ENCODE assay signal across 19 mouse cellular contexts in the genomic region with DNA sequence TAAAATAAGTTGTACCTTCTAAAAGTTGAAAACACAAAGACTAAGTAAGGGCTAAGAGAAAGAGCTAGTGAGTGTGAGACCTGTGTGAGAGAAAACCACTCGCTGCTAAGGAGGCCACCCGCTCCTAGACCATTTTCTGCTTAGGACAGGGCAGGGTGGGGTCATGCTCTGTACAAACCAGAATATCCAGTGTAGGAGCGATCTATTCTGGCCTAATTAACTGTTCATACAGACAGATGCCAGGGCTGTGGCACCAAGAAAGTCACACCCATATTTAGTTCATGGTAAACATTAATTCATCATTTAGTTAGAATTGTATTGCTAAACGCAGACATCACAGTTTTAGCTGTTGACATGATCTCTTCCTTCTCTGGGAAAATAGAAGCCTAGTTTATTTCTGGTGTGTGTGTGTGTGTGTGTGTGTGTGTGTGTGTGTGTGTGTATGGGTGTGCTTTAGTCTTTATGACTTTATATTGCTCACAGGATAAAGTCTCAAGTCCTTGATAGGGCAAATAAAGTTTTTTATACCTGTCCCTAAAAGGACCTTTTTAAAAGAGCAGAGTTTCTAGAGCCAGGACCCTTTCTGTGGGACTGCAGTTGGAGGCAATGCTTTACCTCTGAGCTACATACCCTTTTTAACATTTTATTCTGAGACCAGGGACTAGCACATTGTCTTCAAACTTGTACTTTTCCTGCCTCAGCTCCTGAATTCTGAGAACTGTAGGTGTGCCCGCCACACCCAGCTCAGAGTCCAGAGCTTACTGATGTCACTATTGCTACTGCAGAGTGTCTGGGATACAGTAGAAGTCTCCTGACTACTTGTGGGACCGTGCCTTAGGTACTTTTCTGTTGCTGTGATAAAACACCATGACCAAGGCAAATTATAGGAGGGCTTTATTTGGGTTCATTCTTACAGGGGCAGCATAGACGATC. TPM values are rescaled to one million over a fixed set of nuclear protein-coding genes. Genes with fewer than 3 reads are reported as not detected.
DNase-seq lines count a peak whose midpoint lies in the region; ATAC-seq and TF ChIP-seq lines count a peak whose summit lies in the region.
"Had no signal": no experiment of that assay in that cellular context is flagged by ENCODE, and none has a peak within 500 bp of the region (broad histone marks: within the 10 kb centered on the region; RNA-seq: fewer than 3 reads in every experiment).

No protein-coding gene starts in this region.

- peak; percentile 87 for ATAC-seq in liver, embryonic 12.5 days
- ATAC-seq in stomach, embryonic 15.5 days (ENCODE audit: insufficient read depth, low FRiP score, low read depth) = 0 out of 2 replicates have a peak, but pooled peaks have one; percentile 53
- ATAC-seq: forebrain, embryonic 15.5 days; midbrain, embryonic 16.5 days had no signal

- 69% methylated on average over 7 of the region's 7 CpGs for WGBS in liver, embryonic 12.5 days (ENCODE audit: insufficient replicate concordance)
- 70% methylated on average over 7 of the region's 7 CpGs for WGBS in stomach, embryonic 15.5 days

- no peaks in the 10 kb centered on the region for H3K9me3 ChIP-seq in liver, embryonic 12.5 days (replicated peaks)
- H3K9me3 ChIP-seq in stomach, embryonic 15.5 days = no peaks in the 10 kb centered on the region
- H3K9me3 ChIP-seq: forebrain, embryonic 15.5 days; heart, embryonic 15.5 days; megakaryocyte, embryonic 14.5 days had no signal

- peaks cover 66% of the 10 kb centered on the region for H3K36me3 ChIP-seq in liver, embryonic 12.5 days
- peaks cover 22% of the 10 kb centered on the region for H3K36me3 ChIP-seq in stomach, embryonic 15.5 days

- peak overlapping the region; percentile 7; the same call in 1 of the 2 replicates for H3K4me3 ChIP-seq in liver, embryonic 12.5 days
- no peak overlapping the region for H3K4me3 ChIP-seq in stomach, embryonic 15.5 days (replicated peaks)
- H3K4me3 ChIP-seq in gastrocnemius, adult 2 months = no peak overlapping the region
- H3K4me3 ChIP-seq: erythroblast, embryonic 14.5 days; forebrain, embryonic 15.5 days; heart, embryonic 15.5 days; megakaryocyte, embryonic 14.5 days had no signal

- peak overlapping the region; percentile 68 for H3K27ac ChIP-seq in liver, embryonic 12.5 days
- peak overlapping the region; percentile 45; the same call in 1 of the 2 replicates for H3K27ac ChIP-seq in stomach, embryonic 15.5 days
- H3K27ac ChIP-seq in gastrocnemius, adult 2 months = no peak overlapping the region
- H3K27ac ChIP-seq: forebrain, embryonic 15.5 days; heart, embryonic 15.5 days had no signal

- H3K4me2 ChIP-seq in liver, embryonic 12.5 days = peak overlapping the region; percentile 55
- no peak overlapping the region for H3K4me2 ChIP-seq in stomach, embryonic 15.5 days
- H3K4me2 ChIP-seq: forebrain, embryonic 15.5 days; heart, embryonic 15.5 days had no signal

- H3K27me3 ChIP-seq in liver, embryonic 12.5 days (replicated peaks) = no peaks in the 10 kb centered on the region
- no peaks in the 10 kb centered on the region for H3K27me3 ChIP-seq in stomach, embryonic 15.5 days (replicated peaks)
- H3K27me3 ChIP-seq: forebrain, embryonic 15.5 days; heart, embryonic 15.5 days; megakaryocyte, embryonic 14.5 days had no signal

- peak; percentile 43 for DNase-seq in c-Kit-negative CD71-positive TER-119-positive erythroid progenitor cells, embryonic 14.5 days (ENCODE audit: low read depth, low spot score)
- DNase-seq in c-Kit-positive CD71-positive TER-119-positive erythroid progenitor cells, embryonic 14.5 days (ENCODE audit: low spot score) = peak; percentile 69
- DNase-seq in gastrocnemius, adult 2 months = no peak
- DNase-seq in frontal cortex, postnatal 25 days (ENCODE audit: low spot score in 2 of 2) = no peak
- no peak for DNase-seq in right cerebral cortex, postnatal 36 days (ENCODE audit: low spot score in 2 of 2)
- DNase-seq: cerebellum, adult 11-12 months; cerebellum, postnatal 36 days; heart, adult 18-20 months; kidney, postnatal 10 days; layer of hippocampus, adult 9-11 months; lung, postnatal 10 days; right cerebral cortex, adult 18-20 months had no signal

- TF ChIP-seq CTCF in gastrocnemius, adult 2 months (IDR thresholded peaks at IDR 0.05) = no peak

- peaks cover 46% of the 10 kb centered on the region for H3K4me1 ChIP-seq in liver, embryonic 12.5 days
- H3K4me1 ChIP-seq in stomach, embryonic 15.5 days = no peaks in the 10 kb centered on the region
- H3K4me1 ChIP-seq: forebrain, embryonic 15.5 days; heart, embryonic 15.5 days had no signal

- peak overlapping the region; percentile 39; the same call in 1 of the 2 replicates for H3K9ac ChIP-seq in liver, embryonic 12.5 days
- no peak overlapping the region for H3K9ac ChIP-seq in stomach, embryonic 15.5 days
- H3K9ac ChIP-seq: forebrain, embryonic 15.5 days; heart, embryonic 15.5 days had no signal

- intact Hi-C loops in gastrocnemius, adult 2 months (cut with DNase I) = no loop called here

RNA-seq across cellular contexts. Expression of a gene that starts 20.5 kb away (rescaled TPM):
- polyA plus RNA-seq in liver, embryonic 12.5 days (2016; fragmentation: Nextera tagmentation; extraction: Ambion mirVana) = 32.2 and 33.0 TPM in 2 replicates
- polyA plus RNA-seq in stomach, embryonic 15.5 days (2015; fragmentation: Nextera tagmentation; extraction: Ambion mirVana) = 66.3 and 68.8 TPM in 2 replicates
- 10 to 100 TPM; 25.8 to 31.2 TPM for total RNA-seq in gastrocnemius, adult 2 months (2021)

RNA-seq across cellular contexts. Expression of a gene that starts 55.0 kb away (rescaled TPM):
- 0.61 and 0.70 TPM in 2 replicates for polyA plus RNA-seq in liver, embryonic 12.5 days (2016; fragmentation: Nextera tagmentation; extraction: Ambion mirVana)
- polyA plus RNA-seq in stomach, embryonic 15.5 days (2015; fragmentation: Nextera tagmentation; extraction: Ambion mirVana) = 3.5 TPM in 2 replicates
- 1 to 10 TPM in 1 of 2 experiments, under 1 TPM in 1; 0.56 to 1.6 TPM for total RNA-seq in gastrocnemius, adult 2 months (2021)
- polyA plus RNA-seq: erythroblast, embryonic 14.5 days had no signal

Comparison
In these comparisons a context has a peak if more than half of its experiments do, and no peak if none do; other contexts are left out.
1. DNase-seq: peak in c-Kit-negative CD71-positive TER-119-positive erythroid progenitor cells, embryonic 14.5 days (single experiment) and c-Kit-positive CD71-positive TER-119-positive erythroid progenitor cells, embryonic 14.5 days (single experiment); none in gastrocnemius, adult 2 months (single experiment), frontal cortex, postnatal 25 days (0 of 2) and right cerebral cortex, postnatal 36 days (0 of 2).